Mouse (Mus musculus): ENCODE measurements at regions not wholly inside any gene's neighbourhood (a gene's known extent, or its start where the extent isn't known, plus 50 kb on each side); places are given as distances from the start of the nearest gene placed in this dataset.

DNA sequence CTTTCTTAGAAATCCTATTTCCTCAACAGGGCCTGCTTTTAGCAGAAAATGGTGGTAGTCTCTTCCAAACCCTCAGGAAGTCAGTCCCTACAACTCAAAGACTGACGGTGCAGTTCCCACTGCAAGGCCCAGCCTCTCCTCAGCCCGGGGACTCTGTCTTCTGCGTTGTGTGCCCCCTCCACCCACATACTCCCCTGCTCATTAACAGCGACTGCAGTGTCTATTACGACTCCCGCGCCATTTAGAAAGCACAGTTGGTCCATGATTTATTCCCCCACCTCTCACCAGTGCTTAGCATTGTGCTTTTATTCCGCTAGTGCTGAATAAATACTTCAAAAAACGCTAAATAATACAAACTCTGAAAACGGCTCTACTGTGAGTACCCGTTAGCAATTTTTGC, 230.9 kb upstream of the Hes1 start:
- DNase-seq (ENCODE audit: extremely low spot score, low spot score): no peak

DNA sequence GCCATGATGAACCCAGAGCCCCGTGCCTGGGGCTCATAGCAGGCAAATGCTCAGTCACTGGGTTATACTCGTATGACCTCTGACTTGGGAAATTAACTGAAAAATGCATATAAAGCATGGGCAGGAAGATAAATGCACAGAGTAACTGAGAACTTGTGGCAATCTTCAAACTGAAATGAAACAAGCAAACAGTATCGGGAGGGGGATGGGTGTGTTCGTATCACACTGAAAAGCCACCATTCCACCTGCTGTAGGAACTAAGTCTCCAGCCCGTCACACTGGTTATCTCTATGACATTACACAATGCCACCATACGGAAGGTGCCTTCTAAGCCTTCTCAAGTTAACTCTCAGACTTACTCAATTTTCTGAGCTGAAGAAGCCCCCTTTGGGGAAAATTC, 230.3 kb upstream of the Hes1 start:
- no peak for DNase-seq (ENCODE audit: extremely low spot score, low spot score)

DNA sequence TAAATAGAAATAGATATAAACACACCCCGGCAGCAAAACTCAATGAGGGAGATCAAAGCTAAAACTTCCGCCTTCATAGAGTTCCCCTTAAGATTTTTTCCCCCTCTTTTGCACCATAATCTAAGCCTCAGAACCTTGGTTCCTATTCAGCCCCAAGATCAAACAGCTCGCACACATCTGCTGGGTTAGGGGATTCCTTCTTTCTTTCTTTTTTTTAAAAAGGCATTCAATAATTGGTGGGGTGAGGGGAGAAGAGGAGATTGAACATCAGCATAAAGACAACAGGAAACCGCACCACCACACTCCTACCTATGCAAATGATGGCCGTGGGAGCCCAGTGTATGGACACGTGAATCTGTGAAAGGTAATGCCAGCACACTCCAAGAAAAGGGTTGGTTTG, 229.5 kb upstream of the Hes1 start:
- no peak for DNase-seq (ENCODE audit: extremely low spot score, low spot score)

DNA sequence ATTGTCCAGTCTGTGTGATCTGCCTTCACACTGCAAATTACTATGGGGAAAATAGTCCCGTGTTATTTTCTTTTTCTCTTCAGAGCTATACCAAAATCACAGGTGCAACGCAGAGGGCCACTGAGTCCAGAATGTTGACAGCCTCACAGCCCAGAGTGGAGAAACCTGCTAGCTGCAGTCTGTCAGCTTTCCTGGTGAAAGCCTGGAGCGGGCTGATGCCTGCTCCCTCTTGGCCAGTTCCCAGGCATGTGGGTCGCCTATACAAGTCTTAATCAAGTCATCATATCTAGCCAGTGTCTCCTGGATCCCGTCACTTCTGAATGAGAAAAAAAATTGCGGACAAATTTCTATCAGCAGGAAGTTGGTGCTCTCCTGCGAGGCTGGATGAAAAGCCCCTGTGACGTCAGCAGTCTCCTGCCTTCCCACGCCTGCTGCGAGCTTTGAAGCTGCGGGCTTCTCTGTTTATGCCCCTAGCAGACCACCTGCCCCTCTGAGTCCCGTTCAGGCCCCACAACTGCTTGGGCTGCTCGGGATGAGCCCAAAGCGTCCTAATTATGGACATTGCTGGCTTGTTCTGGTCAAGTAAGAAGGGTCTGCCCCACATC, 227.1 kb upstream of the Hes1 start:
- DNase-seq (ENCODE audit: extremely low spot score, low spot score): peak; percentile 70

DNA sequence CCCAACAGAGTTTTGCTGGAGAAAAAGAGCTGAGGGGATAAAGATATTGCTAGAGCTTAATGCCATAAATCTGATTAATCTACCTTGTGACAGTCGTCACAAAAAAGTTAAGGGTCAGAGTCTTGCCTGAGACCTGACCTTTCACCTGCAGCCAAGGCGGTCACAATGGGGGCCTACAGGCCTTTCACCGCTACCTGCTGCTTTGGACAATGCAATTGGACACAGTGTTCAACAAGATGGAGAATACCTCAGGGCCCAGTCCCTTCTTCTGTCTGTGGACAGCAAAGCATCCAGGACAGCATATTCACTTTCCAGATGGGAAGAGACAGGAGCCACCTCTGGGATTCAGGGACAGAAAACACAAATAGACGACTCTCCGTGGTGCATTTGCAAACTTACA, 226.3 kb upstream of the Hes1 start:
- peak; percentile 53 for DNase-seq (ENCODE audit: extremely low spot score, low spot score)

DNA sequence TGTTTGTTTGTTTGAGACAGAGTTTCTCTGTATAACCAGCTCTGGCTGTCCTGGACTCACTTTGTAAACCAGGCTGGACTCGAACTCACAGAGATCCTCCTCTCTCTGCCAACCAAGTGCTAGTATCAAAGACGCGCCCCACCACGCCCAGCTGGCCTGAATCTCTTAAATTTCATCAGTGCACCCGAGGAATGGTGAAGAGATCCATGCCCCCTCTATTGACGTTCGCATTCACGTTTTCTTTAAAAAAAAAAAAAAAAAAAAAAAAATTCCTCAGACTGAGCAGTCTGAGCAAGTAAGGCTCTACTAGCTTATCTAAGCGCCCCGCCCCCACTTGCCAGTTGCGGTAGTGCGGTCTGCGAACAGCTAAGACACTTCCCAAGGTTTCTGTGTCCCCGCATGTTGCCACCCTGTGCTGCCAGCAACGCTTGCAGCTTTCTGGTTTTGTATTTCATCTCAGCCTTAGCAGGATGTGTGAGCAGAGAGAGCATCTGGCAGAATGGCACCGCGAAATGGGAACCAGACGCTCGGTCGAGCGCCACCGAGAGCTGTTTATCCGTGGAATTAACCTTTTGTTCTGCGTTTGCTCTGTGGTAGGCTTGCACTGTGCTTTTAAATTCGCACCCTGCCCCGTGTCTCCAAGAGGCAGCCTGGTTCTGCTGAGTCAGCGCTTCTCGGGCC, 225.1 kb upstream of the Hes1 start:
- peak; percentile 81 for DNase-seq (ENCODE audit: extremely low spot score, low spot score)

DNA sequence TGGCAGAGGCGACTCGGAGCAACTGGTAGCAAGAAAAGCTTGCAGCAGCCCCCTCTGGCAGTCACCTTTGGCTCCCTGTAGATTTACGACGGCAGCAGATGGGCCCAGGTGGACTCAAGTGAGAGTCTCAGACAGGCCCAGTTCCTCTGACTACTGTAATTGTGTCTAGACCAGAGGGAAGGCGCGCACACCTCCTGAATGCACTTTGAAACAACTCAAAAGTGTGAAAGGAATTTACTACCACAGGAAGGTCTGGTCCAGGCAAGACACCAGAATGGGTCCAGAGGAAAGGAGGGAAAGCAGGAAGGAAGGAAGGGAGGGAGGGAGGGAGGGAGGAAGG, 224.6 kb upstream of the Hes1 start:
- no peak for DNase-seq (ENCODE audit: extremely low spot score, low spot score)

DNA sequence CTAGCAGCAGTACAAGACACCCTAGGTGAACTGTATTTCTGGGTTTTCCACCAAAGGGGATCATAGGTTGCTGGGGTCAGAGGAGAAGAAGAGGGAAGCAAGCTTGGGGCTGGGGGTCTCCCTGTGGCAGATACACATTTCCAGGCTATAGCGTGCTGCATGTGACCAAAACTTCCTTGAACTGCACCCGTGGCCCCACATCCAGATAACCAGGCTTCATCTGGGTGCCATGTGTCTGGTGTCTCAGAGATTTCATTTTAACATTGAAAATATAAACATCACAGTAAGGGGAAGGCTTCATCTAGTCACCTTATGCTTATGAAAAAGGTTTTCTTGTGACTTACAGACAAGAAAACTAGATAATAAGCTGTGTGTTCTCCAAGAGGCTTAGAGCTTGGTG, 223.8 kb upstream of the Hes1 start:
- DNase-seq (ENCODE audit: extremely low spot score, low spot score): no peak

DNA sequence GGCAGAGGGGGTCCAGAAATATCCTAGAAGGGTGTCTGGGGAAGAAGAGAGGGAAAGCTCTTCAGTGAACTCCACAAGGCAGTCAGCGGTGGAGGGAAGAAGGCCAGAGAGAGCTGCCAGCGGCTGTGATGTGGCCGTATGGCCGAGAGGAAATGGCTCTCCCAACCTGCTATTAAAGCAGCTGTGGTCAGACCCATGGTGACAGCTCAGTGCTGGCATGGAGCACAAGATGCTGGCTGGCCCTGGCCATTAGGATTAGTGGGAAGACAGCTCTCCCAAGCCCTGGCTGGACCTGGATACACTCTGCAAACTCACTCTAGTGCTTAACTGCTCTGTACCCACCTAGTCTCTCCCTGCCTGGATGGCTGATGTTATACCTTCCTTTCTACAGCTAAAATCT, 223.1 kb upstream of the Hes1 start:
- no peak for DNase-seq (ENCODE audit: extremely low spot score, low spot score)

DNA sequence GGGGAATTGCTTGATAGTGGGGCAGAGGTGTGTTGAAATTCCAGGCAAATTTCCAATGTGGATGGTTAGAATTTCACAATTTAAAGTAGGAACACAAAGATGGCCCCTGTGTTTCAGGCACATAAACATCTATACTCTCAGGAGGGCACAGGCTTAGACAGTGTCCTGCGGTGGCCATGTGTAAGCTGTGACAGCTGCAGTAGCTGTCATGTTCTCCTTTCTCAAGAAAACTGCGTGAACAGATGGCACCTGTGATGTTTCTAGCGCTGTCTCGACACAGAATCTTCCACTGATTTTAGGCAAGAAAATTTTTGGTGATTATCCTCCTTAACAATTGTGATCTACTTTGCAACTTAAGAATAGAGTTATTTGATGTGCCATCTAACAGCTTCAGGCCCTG, 222.1 kb upstream of the Hes1 start:
- DNase-seq (ENCODE audit: extremely low spot score, low spot score): no peak

DNA sequence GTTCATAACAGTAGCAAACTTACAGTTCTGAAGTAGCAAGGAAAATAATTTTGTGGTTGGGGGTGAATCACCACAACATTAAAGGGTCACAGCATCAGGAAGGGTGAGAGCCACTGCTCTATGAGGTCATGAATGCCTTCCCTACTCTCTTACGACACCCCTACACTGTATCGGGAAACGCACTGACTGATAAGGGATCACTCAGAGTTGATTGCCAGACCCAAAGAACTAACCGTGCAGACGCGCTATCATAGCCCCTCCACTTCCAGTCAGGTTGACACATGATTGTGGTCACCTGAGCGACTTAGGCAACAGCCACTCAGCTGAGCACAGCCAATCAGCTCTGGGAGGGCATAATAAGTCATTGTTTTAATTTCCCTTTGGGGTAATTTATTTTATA, 220.7 kb upstream of the Hes1 start:
- no peak for DNase-seq (ENCODE audit: extremely low spot score, low spot score)

DNA sequence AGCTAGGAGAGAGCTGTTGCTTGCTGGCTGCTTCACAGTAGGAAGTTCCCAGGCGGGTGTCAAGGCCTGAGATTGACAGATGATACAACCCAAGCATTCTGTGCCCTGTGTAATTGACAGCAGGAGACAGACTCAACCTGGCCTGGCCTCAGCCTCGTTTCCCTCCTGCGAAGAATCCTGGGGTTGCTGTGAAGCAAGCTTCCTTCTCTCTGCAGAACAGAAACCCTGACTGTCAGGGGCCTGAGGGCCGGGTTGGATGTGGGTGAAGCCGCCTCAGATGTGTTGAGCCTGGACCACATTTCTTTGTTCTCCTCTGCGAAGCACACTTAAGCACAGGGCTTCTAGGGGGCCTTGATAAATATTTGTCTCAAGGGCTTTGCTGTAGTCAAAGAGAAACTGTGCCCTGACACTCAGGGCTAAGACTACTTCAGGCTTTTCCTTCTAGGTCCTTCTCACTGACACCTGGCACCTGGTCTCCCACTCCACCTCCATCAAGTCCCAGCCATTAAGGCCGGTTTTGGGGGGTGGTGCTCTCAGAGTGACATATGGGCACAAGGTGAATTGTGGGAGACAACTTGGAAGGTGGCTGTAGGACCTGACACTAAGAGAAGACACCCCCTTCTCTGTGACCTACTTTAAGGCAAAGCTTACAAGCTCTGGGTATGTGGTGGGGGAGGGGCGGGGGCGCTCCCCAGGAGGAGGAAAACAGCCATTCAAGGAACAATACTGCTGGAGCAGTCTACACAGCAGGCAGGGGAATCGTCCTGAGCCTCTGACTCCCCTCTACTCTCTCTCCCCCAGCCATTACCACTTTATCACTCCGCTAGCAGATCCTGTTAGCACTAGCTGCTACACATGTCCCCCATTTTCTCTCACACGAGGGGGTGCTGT, 219.2 kb upstream of the Hes1 start:
- no peak for DNase-seq (ENCODE audit: extremely low spot score, low spot score)

DNA sequence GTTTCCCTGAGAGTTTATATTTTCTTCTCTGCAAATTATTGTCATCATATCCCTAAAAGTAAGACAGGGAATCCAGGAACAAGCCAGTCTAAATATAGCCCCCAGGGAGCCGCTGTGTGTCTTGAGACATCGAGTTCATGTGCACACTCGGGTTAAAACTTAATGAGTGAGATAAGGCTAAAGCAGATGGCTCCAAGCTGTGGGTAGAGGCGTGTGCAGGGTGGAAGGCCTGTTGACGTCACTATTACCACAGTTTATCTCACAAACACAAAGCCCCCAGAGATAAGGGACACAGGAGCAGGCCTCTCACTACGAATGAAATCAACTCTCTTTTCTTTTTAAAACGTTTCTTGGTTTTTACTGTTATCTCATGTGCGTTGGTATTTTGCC, 218.6 kb upstream of the Hes1 start:
- no peak for DNase-seq (ENCODE audit: extremely low spot score, low spot score)

DNA sequence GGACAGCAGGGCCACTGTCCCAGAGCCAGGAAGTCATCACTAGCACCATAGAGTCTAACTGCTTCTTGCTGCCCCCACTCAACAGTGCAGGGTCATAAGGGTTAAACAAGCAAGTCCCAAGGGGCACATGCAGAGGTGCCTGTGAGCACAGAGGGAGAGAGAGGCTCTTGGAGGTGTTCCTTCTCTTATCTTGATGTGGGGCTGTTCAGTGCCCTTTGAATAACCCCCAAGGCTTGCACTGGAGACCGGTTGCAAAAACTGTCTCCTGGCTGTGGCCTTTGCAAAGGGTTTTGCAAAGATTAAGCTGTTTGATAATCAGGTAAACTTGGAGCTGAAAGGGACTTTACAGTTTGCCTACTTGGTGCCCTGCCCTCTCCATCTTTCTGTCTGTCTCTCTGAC, 217.1 kb upstream of the Hes1 start:
- DNase-seq (ENCODE audit: extremely low spot score, low spot score): no peak

DNA sequence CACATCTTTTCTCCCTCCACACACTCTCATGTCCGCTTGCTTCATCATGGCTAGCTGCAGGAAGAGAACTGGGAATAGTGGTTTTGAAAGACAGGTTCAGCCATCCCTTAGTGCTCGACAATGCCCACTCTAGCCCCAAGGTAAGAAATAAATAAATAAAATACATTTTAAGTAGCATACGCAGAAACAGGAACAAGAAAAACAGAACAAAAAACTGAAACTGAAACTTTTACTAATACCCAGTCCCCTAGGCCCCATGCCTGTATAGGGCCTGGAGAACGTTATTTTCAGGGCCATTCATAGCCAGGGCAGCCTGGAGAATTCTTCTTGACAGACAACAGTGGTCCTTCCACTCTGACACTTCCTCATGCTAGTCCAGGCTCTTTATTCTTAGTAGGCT, 216.4 kb upstream of the Hes1 start:
- no peak for DNase-seq (ENCODE audit: extremely low spot score, low spot score)

DNA sequence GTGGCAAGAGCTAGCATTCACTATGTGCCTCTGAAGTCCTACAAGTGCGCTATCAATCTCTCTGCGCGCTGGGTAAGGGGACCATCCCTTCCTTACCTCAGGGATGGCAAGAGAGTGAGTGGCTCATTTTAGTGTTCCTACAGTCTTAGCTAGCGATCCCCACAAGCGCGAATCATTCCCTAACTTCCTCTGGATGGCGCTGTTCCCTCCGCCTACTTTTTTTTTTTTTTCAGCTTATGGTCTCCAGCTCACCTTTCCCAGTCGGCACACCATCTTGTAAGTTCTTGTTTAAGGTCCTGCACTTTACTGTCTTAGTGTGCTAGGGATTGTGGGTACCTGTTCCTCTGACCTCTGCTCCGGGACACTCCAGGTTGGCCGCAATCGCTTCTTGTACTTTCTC, 215.7 kb upstream of the Hes1 start:
- no peak for DNase-seq (ENCODE audit: extremely low spot score, low spot score)

DNA sequence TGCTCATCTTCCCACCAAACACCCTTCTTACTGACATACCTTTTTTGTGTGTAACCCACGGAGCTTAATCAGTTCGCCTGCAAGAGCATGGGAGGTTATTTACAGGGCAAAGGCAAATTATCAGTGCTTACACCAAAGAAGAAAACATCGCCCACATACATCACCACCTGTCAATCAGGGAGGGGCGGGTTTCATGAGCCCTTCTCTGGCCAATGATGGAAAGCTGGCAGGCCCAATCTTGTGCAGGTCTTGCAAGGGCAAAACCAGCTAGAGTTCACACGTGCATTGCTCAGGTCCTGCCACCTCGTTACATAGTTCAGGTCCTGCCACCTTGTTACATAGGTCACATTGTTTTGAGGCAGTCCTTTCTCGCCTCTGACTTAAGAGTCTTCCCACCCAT, 214.7 kb upstream of the Hes1 start:
- DNase-seq (ENCODE audit: extremely low spot score, low spot score): no peak

DNA sequence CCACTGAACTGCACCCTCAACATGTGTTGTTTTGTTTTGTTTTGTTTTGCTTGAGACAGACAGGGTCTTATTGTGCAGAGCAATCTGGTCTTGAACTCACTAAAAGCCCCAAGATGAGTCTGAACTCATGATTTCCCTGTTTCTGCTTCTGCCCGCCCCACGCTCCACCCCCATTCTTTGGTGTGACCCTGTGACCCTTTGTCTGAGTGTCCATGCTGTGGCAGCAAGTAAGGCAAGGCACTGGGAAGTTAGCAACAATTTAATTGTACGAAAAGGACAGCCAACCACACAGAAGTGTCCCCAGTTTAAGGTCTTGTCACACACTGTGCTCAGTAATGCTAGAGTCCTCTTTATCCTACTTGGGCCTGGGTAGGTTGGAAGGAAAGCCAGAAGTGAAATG, 213.6 kb upstream of the Hes1 start:
- DNase-seq (ENCODE audit: extremely low spot score, low spot score): no peak

DNA sequence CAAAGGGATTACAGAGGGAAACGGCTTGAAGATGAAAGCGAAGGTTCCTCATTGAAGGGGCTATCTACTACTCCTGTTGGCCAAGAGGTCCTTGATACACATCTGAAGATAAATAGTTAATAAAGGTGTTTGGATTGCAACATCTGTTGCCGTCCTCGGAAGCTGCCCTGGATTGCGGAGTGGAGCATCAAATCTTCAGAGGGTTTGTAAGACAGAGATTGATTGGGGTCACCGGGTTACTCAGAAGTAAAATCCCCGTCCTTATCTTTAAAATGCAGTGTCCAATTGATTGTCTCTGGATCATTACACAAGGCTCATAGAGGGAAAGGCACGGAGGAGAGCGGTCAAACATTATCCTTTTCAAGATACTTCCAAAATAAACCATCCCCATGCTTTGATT, 212.4 kb upstream of the Hes1 start:
- DNase-seq (ENCODE audit: extremely low spot score, low spot score): no peak

DNA sequence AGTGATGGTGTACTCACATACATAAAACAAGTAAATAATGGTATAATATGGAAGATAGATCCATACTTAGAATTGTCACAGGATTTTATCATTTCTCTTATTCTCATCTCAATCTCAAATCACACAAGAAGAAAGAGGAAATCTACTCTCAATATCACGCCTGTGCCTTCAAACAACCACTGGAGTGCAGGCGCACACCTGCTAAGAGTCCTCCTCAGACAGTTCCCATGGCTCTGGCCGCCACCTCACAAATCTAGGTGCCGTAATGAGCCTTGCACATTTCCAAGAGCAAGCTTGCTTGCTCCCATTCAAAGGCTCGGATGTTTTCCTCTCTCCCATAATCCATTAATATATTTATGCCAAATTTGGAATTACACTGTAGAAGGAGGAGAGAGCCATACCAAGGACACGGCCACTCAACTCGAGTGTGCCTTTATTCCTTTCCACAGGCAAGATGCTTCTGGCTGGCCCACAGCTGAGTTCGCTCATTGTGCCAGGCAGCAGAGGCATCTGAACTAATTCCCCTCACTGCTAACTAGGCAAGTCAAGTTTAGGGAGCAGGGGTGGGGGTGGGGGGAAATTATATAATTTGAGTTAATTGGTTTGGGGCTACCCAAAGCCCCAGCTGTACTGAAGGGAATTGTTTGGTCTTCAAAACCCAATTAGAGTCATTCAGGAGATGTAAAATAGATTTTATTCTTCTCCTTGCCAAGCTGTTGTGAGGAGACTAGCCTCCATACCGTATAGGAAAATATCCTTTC, 209.2 kb upstream of the Hes1 start:
- no peak for DNase-seq (ENCODE audit: extremely low spot score, low spot score)

DNA sequence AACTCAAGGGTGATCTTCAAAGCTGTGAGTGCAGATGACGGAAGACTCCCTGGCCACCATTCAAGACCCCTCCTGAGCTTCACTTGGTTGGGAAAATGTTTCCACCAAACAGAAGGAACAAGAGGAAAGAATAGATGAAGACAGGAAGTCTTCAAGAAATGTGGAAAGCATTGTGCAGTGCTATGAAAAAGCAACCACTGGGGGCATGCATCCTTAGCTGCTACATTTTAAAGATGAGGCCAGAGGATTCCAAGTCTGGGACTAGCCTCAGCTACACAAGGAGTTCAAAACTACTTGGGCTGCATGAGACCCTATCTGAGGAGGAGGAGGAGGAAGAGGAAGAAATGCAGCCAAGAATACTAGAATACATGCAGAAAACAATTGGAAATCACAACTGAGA, 207.6 kb upstream of the Hes1 start:
- DNase-seq (ENCODE audit: extremely low spot score, low spot score): no peak

DNA sequence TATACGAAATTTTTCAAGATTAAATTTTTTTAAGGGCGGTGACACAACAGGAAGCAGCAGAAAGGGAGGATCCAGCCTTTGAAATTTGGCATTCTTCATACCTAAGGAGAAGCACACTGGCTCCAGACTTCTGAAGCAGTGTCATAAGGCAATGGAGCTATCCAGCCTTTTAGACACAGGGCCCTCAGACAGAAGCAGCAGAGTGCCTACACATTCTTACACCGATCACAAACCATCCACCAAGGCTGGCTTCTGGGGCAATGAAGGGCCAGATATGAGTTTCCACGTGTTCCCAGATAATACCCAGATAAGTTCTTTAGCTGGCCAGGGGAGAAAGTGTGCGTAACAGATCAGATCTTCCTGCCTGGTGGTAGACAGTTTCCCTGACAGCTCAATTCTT, 205.5 kb upstream of the Hes1 start:
- no peak for DNase-seq (ENCODE audit: extremely low spot score, low spot score)
